Mouse (Mus musculus) MEL (cell line): ENCODE measurements around the gene Ubiad1. TPM values are rescaled to one million over a fixed set of nuclear protein-coding genes. Genes with fewer than 3 reads are reported as not detected.
A peak's percentile ranks its signal among the peaks of the same experiment; 100 is the strongest.

Source experiments
- DNase-seq: peaks from one replicate; pipeline ENCODE4 v3.0.0; 2011; ENCODE audit warnings: low read depth, low spot score
- H3K27ac ChIP-seq: 2 replicates; pipeline ENCODE4 v1.5.1; 2012; ENCODE audit warnings: low read depth, mild to moderate bottlenecking, control low read depth, low read length, moderate library complexity; ENCODE audit not compliant: control insufficient read depth
- H3K27me3 ChIP-seq, 2 experiments: fragments of 150-350 bp in 1 of 2; sonication (generic) in 1 of 2; 2 replicates each; pipeline ENCODE4 v1.6.1; 2012; ENCODE audit warnings: low read length in 2 of 2, mild to moderate bottlenecking in 2 of 2, improper control_type of control experiment in 1 of 2, moderate library complexity in 1 of 2; ENCODE audit not compliant: insufficient read depth in 2 of 2, control insufficient read depth in 1 of 2
- H3K36me3 ChIP-seq, 2 experiments: 2 replicates each; pipeline ENCODE4 v1.6.1; 2012 to 2014; ENCODE audit warnings: low read length in 2 of 2, improper control_type of control experiment in 1 of 2, inconsistent platforms in 1 of 2, mild to moderate bottlenecking in 1 of 2; ENCODE audit not compliant: insufficient read depth in 2 of 2, control insufficient read depth in 1 of 2
- H3K4me1 ChIP-seq, 2 experiments: fragments of 150-350 bp in 1 of 2; sonication (generic) in 1 of 2; 2 replicates each; pipeline ENCODE4 v1.6.1; 2012; ENCODE audit warnings: low read length in 2 of 2, improper control_type of control experiment in 1 of 2, mild to moderate bottlenecking in 1 of 2; ENCODE audit not compliant: insufficient read depth in 2 of 2, control insufficient read depth in 1 of 2
- H3K4me3 ChIP-seq, 2 experiments: fragments of 150-350 bp in 1 of 2; sonication (generic) in 1 of 2; 2 replicates each; pipeline ENCODE4 v1.5.1; 2012; ENCODE audit warnings: low read depth in 2 of 2, low read length in 2 of 2, mild to moderate bottlenecking in 2 of 2, moderate library complexity in 2 of 2, control low read depth in 1 of 2, improper control_type of control experiment in 1 of 2; ENCODE audit not compliant: control insufficient read depth in 1 of 2, insufficient read depth in 1 of 2
- H3K79me2 ChIP-seq: 2 replicates; pipeline ENCODE4 v1.6.1; 2012; ENCODE audit warnings: mild to moderate bottlenecking, low read length, moderate library complexity; ENCODE audit not compliant: control insufficient read depth, poor library complexity, insufficient read depth
- H3K9ac ChIP-seq: 2 replicates; pipeline ENCODE4 v1.6.1; 2012; ENCODE audit warnings: low read depth, mild to moderate bottlenecking, control low read depth, low read length, moderate library complexity; ENCODE audit not compliant: control insufficient read depth, poor library complexity, severe bottlenecking
- H3K9me3 ChIP-seq: fragments of 150-350 bp; sonication (generic); replicated peaks from 2 replicates; pipeline ENCODE4 v1.6.1; 2012; ENCODE audit warnings: mild to moderate bottlenecking, low read length, improper control_type of control experiment, moderate library complexity; ENCODE audit not compliant: insufficient read depth
- BHLHE40 ChIP-seq: IDR thresholded peaks from 2 replicates; pipeline ENCODE4 v1.6.1; 2012; ENCODE audit warnings: low read depth, mild to moderate bottlenecking, inconsistent platforms, low read length, improper control_type of control experiment, borderline replicate concordance
- CHD1 ChIP-seq: IDR thresholded peaks from 2 replicates; pipeline ENCODE4 v1.6.1; 2012; ENCODE audit warnings: low read depth, mild to moderate bottlenecking, inconsistent platforms, low read length, improper control_type of control experiment
- CHD2 ChIP-seq: IDR thresholded peaks from 2 replicates; pipeline ENCODE4 v1.6.1; 2011; ENCODE audit warnings: low read length, improper control_type of control experiment
- CTCF ChIP-seq, 3 experiments: IDR thresholded peaks in 2 of 3; conservative IDR thresholded peaks in 1 of 3; 2 replicates each; pipeline ENCODE4 v1.5.1; 2011 to 2012; ENCODE audit warnings: low read length in 3 of 3, low read depth in 2 of 3, mild to moderate bottlenecking in 2 of 3, improper control_type of control experiment in 1 of 3, inconsistent platforms in 1 of 3, mixed read lengths in 1 of 3, moderate library complexity in 1 of 3; ENCODE audit not compliant: control insufficient read depth in 1 of 3, insufficient read depth in 1 of 3, poor library complexity in 1 of 3, severe bottlenecking in 1 of 3
- ELF1 ChIP-seq: IDR thresholded peaks from 2 replicates; pipeline ENCODE4 v1.6.1; 2014; ENCODE audit warnings: low read depth, mild to moderate bottlenecking, inconsistent platforms, low read length, improper control_type of control experiment, moderate library complexity
- EP300 ChIP-seq, 2 experiments: IDR thresholded peaks; 2 replicates each; pipeline ENCODE4 v1.6.1; 2011; ENCODE audit warnings: improper control_type of control experiment in 2 of 2, low read length in 2 of 2, low read depth in 1 of 2, mild to moderate bottlenecking in 1 of 2
- ETS1 ChIP-seq: IDR thresholded peaks from 2 replicates; pipeline ENCODE4 v1.6.1; 2012; ENCODE audit warnings: low read depth, mild to moderate bottlenecking, inconsistent platforms, low read length, improper control_type of control experiment, moderate library complexity
- GABPA ChIP-seq: IDR thresholded peaks from 2 replicates; pipeline ENCODE4 v1.6.1; 2012; ENCODE audit warnings: low read depth, mild to moderate bottlenecking, inconsistent platforms, low read length, improper control_type of control experiment, moderate library complexity
- GATA1 ChIP-seq: IDR thresholded peaks from 2 replicates; pipeline ENCODE4 v1.6.1; 2011; ENCODE audit warnings: low read depth, low read length, improper control_type of control experiment
- HCFC1 ChIP-seq: IDR thresholded peaks from 2 replicates; pipeline ENCODE4 v1.6.1; 2012; ENCODE audit warnings: low read depth, mild to moderate bottlenecking, inconsistent platforms, low read length, improper control_type of control experiment, moderate library complexity
- JUND ChIP-seq: IDR thresholded peaks from 2 replicates; pipeline ENCODE4 v1.6.1; 2011; ENCODE audit warnings: low read depth, mild to moderate bottlenecking, improper control_type of control experiment, low read length
- KAT2A ChIP-seq: conservative IDR thresholded peaks from 2 replicates; pipeline ENCODE4 v1.6.1; 2012; ENCODE audit warnings: low read depth, low read length, improper control_type of control experiment, inconsistent platforms
- MAFK ChIP-seq: IDR thresholded peaks from 2 replicates; pipeline ENCODE4 v1.6.1; 2011; ENCODE audit warnings: low read depth, mild to moderate bottlenecking, low read length, improper control_type of control experiment, borderline replicate concordance
- MAX ChIP-seq: IDR thresholded peaks from 2 replicates; pipeline ENCODE4 v1.6.1; 2011; ENCODE audit warnings: low read length, improper control_type of control experiment
- MAZ ChIP-seq: IDR thresholded peaks from 2 replicates; pipeline ENCODE4 v1.6.1; 2012; ENCODE audit warnings: low read depth, mild to moderate bottlenecking, inconsistent platforms, low read length, improper control_type of control experiment
- MEF2A ChIP-seq: IDR thresholded peaks from 2 replicates; pipeline ENCODE4 v1.6.1; 2014; ENCODE audit warnings: low read depth, mild to moderate bottlenecking, inconsistent platforms, low read length, improper control_type of control experiment; ENCODE audit not compliant: poor library complexity, insufficient replicate concordance, severe bottlenecking; ENCODE audit errors: extremely low read depth
- MXI1 ChIP-seq: IDR thresholded peaks from 2 replicates; pipeline ENCODE4 v1.6.1; 2011; ENCODE audit warnings: mild to moderate bottlenecking, low read depth, low read length, improper control_type of control experiment
- MYB ChIP-seq: IDR thresholded peaks from 2 replicates; pipeline ENCODE4 v1.6.1; 2011; ENCODE audit warnings: mild to moderate bottlenecking, low read depth, low read length, improper control_type of control experiment
- MYC ChIP-seq: IDR thresholded peaks from 2 replicates; pipeline ENCODE4 v1.6.1; 2011; ENCODE audit warnings: low read depth, mild to moderate bottlenecking, low read length, improper control_type of control experiment, moderate library complexity
- NELFE ChIP-seq: IDR thresholded peaks from 2 replicates; pipeline ENCODE4 v1.6.1; 2011; ENCODE audit warnings: low read depth, low read length, improper control_type of control experiment
- NRF1 ChIP-seq: IDR thresholded peaks from 2 replicates; pipeline ENCODE4 v1.6.1; 2014; ENCODE audit warnings: low read depth, mild to moderate bottlenecking, inconsistent platforms, low read length, improper control_type of control experiment, moderate library complexity; ENCODE audit not compliant: poor library complexity, insufficient read depth, severe bottlenecking
- POLR2A ChIP-seq, 2 experiments: IDR thresholded peaks; 2 replicates each; pipeline ENCODE4 v1.6.1; 2011 to 2012; ENCODE audit warnings: low read length in 2 of 2, mild to moderate bottlenecking in 2 of 2, control low read depth in 1 of 2, improper control_type of control experiment in 1 of 2, low read depth in 1 of 2, moderate library complexity in 1 of 2; ENCODE audit not compliant: control insufficient read depth in 1 of 2, insufficient read depth in 1 of 2, poor library complexity in 1 of 2
- POLR2AphosphoS2 ChIP-seq: IDR thresholded peaks from 2 replicates; pipeline ENCODE4 v1.6.1; 2011; ENCODE audit warnings: low read length, improper control_type of control experiment
- POLR2AphosphoS5 ChIP-seq: IDR thresholded peaks from 2 replicates; pipeline ENCODE4 v1.6.1; 2012; ENCODE audit warnings: low read depth, borderline replicate concordance, mild to moderate bottlenecking, inconsistent platforms, low read length, moderate library complexity, mixed read lengths
- RCOR1 ChIP-seq: IDR thresholded peaks from 2 replicates; pipeline ENCODE4 v1.6.1; 2012; ENCODE audit warnings: low read depth, mild to moderate bottlenecking, inconsistent platforms, low read length, improper control_type of control experiment
- SIN3A ChIP-seq: IDR thresholded peaks from 2 replicates; pipeline ENCODE4 v1.6.1; 2012; ENCODE audit warnings: low read length, improper control_type of control experiment, inconsistent platforms
- SMC3 ChIP-seq: IDR thresholded peaks from 2 replicates; pipeline ENCODE4 v1.6.1; 2011; ENCODE audit warnings: low read depth, low read length, improper control_type of control experiment
- TAL1 ChIP-seq: IDR thresholded peaks from 2 replicates; pipeline ENCODE4 v1.6.1; 2012; ENCODE audit warnings: mild to moderate bottlenecking, inconsistent platforms, low read length, moderate library complexity, mixed read lengths
- TBP ChIP-seq: IDR thresholded peaks from 2 replicates; pipeline ENCODE4 v1.8.0; 2011; ENCODE audit warnings: low read depth, low read length, improper control_type of control experiment
- TCF12 ChIP-seq: IDR thresholded peaks from 2 replicates; pipeline ENCODE4 v1.6.1; 2014; ENCODE audit warnings: low read depth, mild to moderate bottlenecking, inconsistent platforms, low read length, improper control_type of control experiment, moderate library complexity
- UBTF ChIP-seq: IDR thresholded peaks from 2 replicates; pipeline ENCODE4 v1.6.1; 2012; ENCODE audit warnings: low read depth, mild to moderate bottlenecking, inconsistent platforms, low read length, improper control_type of control experiment, moderate library complexity, borderline replicate concordance; ENCODE audit not compliant: insufficient read depth
- USF2 ChIP-seq, 2 experiments: IDR thresholded peaks; 2 replicates each; pipeline ENCODE4 v1.6.1; 2011 to 2012; ENCODE audit warnings: improper control_type of control experiment in 2 of 2, low read length in 2 of 2, borderline replicate concordance in 1 of 2, inconsistent platforms in 1 of 2, low read depth in 1 of 2, mild to moderate bottlenecking in 1 of 2; ENCODE audit not compliant: insufficient read depth in 1 of 2
- ZC3H11A ChIP-seq: IDR thresholded peaks from 2 replicates; pipeline ENCODE4 v1.6.1; 2012; ENCODE audit warnings: low read depth, mild to moderate bottlenecking, inconsistent platforms, low read length, improper control_type of control experiment
- ZMIZ1 ChIP-seq: IDR thresholded peaks from 2 replicates; pipeline ENCODE4 v1.6.1; 2012; ENCODE audit warnings: low read depth, mild to moderate bottlenecking, inconsistent platforms, low read length, improper control_type of control experiment, moderate library complexity
- ZNF384 ChIP-seq: IDR thresholded peaks from 2 replicates; pipeline ENCODE4 v1.6.1; 2012; ENCODE audit warnings: low read depth, mild to moderate bottlenecking, inconsistent platforms, low read length, improper control_type of control experiment
- polyA plus RNA-seq, 2 experiments: library from polyadenylated mRNA; stranded (reverse) in 1 of 2; unstranded in 1 of 2; fragments of >175 nt in 1 of 2; fragments of >200 nt in 1 of 2; gene quantifications; 2 replicates each; pipeline versions ENCODE4 v1.2.1 to v1.2.4; 2012; ENCODE audit warnings: low replicate concordance in 2 of 2, low read depth in 1 of 2; ENCODE audit not compliant: insufficient read length in 2 of 2, insufficient read depth in 1 of 2, missing spikeins in 1 of 2
- total RNA-seq: library from RNA; depleted of rRNA; stranded (reverse); fragments of 300-350 nt; gene quantifications from 2 replicates; pipeline ENCODE4 v1.2.3, GENCODE M21; 2012; rRNA removed

Gene Ubiad1
- total RNA-seq: 17.1 and 19.4 TPM in 2 replicates
- polyA plus RNA-seq: 10 to 100 TPM in 1 of 2 experiments, not detected in 1; 24.3 TPM

DNA sequence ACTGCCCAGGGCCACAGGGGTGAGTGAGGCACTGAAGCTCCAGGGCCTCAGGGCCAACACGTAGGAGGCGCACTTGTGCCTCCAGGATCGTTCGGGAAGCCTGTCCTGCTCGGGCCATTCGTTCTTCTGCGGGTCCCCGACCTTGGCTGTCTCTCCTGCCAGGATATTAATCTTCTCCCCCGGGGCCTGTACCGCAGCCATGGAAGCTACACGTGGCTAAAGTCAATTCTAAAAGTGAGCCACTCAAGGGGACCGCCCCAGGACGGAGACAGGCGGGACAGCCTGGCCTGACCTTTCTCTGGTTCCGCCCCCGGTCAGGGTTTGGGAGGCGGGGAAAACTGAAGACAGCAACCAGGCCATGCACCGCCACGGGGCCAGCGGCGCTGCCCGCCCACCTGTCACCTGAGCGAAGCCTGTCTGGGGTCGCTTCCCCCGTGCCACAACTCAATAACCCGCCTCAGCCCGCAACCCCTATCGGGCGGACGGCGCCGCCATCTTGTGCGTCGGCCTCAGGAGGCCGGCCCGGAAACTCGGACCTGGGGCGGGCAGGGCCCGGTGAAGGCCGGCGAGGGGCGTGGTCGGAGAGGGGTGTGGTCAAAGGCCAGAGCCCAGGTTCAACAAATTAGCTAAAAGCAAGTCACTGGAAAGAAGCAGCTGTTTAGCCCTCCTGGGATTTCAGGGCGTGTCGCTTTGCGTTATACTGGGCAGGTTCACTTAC lies at the start of gene Ubiad1:
Ubiad1 (minus strand) TSS at position 522 of the 718 bp plus-strand sequence.
- peak within 1 kb of the TSS; percentile 76 for H3K27ac ChIP-seq
- H3K4me3 ChIP-seq: peak within 1 kb of the TSS; percentile 65 to 93
- no peaks in the 10 kb centered on the region for H3K27me3 ChIP-seq
- DNase-seq: peak; percentile 87
- peaks cover 0 to 8% of the 10 kb centered on the region in 2 experiments; a peak in 3 of 4 replicates for H3K36me3 ChIP-seq
- peaks cover 24% of the 10 kb centered on the region for H3K79me2 ChIP-seq
- H3K9me3 ChIP-seq: no peaks in the 10 kb centered on the region
- H3K9ac ChIP-seq: peak within 1 kb of the TSS; percentile 94
- H3K4me1 ChIP-seq: peaks cover 1 to 15% of the 10 kb centered on the region in 2 experiments; a peak in 3 of 4 replicates
- TF ChIP-seq POLR2A (IDR thresholded peaks at IDR 0.05; ENCODE audit: control insufficient read depth in 1 of 2, insufficient read depth in 1 of 2, low read depth in 1 of 2, low read length in 2 of 2, poor library complexity in 1 of 2): peak; percentile 91 to 95
- TF ChIP-seq MAZ: peak; percentile 60; the same call in 1 of the 2 replicates
- no peak for TF ChIP-seq GATA1
- TF ChIP-seq UBTF: no peak
- no peak for TF ChIP-seq BHLHE40
- no peak for TF ChIP-seq SMC3
- no peak for TF ChIP-seq JUND
- no peak for TF ChIP-seq NRF1
- no peak for TF ChIP-seq MYB
- peak; percentile 68 for TF ChIP-seq MXI1
- 0 out of 4 replicates have a peak, but pooled peaks of 1 of the 2 experiments have one; percentile 19 for TF ChIP-seq EP300 (IDR thresholded peaks at IDR 0.05; ENCODE audit: low read depth in 1 of 2, low read length in 2 of 2)
- no peak for TF ChIP-seq CHD1
- no peak for TF ChIP-seq POLR2AphosphoS5
- TF ChIP-seq ZNF384: no peak
- no peak; the same call in 1 of the 2 replicates for TF ChIP-seq MAX
- TF ChIP-seq ZMIZ1: peak; percentile 51
- no peak for TF ChIP-seq MAFK
- TF ChIP-seq SIN3A: peak; percentile 77
- TF ChIP-seq GABPA: no peak
- TF ChIP-seq TAL1: no peak
- TF ChIP-seq POLR2AphosphoS2: 0 out of 2 replicates have a peak, but pooled peaks have one; percentile 62
- TF ChIP-seq MEF2A: no peak
- TF ChIP-seq HCFC1: peak; percentile 87
- TF ChIP-seq ETS1: no peak
- no peak for TF ChIP-seq RCOR1
- TF ChIP-seq TCF12: peak; percentile 73
- TF ChIP-seq NELFE: peak; percentile 88
- no peak for TF ChIP-seq USF2 (IDR thresholded peaks at IDR 0.05; ENCODE audit: borderline replicate concordance in 1 of 2, insufficient read depth in 1 of 2, low read depth in 1 of 2, low read length in 2 of 2)
- TF ChIP-seq CHD2: no peak
- TF ChIP-seq KAT2A: no peak; the same call in 1 of the 2 replicates
- TF ChIP-seq TBP: 0 out of 2 replicates have a peak, but pooled peaks have one; percentile 65
- no peak; a peak in 1 of 6 replicates for TF ChIP-seq CTCF (IDR thresholded peaks at IDR 0.05 in 2 of 3, conservative IDR thresholded peaks at IDR 0.05 in 1 of 3; ENCODE audit: control insufficient read depth in 1 of 3, insufficient read depth in 1 of 3, low read depth in 2 of 3, low read length in 3 of 3, poor library complexity in 1 of 3, severe bottlenecking in 1 of 3)
- no peak for TF ChIP-seq ELF1
- 0 out of 2 replicates have a peak, but pooled peaks have one; percentile 38 for TF ChIP-seq MYC
- TF ChIP-seq ZC3H11A: no peak
